Mouse (Mus musculus): ENCODE measurements around the gene Ces2f. TPM values are rescaled to one million over a fixed set of nuclear protein-coding genes. Genes with fewer than 3 reads are reported as not detected.

Gene Ces2f
- polyA plus RNA-seq, 1 experiment, result not detected

DNA sequence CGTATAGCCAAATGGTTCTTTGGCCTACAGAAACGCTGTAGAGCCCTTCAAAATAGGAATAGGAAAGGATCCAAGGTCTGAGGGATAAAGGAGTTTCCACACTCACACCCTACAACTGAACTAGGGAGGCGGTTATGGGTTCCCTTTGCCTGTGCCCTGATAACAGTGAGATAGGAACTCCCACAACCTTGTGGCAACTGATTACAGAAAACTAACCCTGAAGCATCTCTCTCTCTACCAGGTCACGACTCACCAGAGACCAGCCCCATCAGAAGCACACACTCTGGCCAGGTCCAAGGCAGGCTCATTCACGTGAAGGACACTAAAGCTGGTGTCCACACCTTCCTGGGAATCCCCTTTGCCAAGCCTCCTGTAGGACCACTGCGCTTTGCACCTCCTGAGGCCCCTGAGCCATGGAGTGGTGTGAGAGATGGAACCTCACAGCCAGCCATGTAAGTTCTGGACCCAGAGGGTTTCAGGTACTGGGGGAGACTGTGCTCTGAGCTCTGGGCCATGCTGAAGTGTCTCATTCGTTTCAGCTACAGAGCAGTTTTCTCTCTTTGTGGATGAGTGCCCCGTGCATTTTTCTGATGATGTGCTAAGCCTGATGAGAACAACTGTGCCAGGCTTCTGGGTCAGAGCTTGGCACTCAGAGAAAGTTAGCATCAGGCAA lies 15.2 kb downstream of the Ces2f start:
- 77% methylated on average over 8 of the region's 8 CpGs for WGBS
- no peaks in the 10 kb centered on the region for H3K4me1 ChIP-seq (ENCODE audit: control insufficient read depth, insufficient read depth, low read length)
- no peak for TF ChIP-seq CTCF (IDR thresholded peaks at IDR 0.05; ENCODE audit: insufficient read depth, low read depth, low read length)
- TF ChIP-seq POLR2A (IDR thresholded peaks at IDR 0.05; ENCODE audit: insufficient read depth, low read depth, low read length), result no peak

GRCm38 (mm10) chr8:104963375-104963894 lies 16.3 kb downstream of the Ces2f start:
- TF ChIP-seq POLR2A (IDR thresholded peaks at IDR 0.05; ENCODE audit: insufficient read depth, low read depth, low read length), result no peak
- TF ChIP-seq CTCF (IDR thresholded peaks at IDR 0.05; ENCODE audit: insufficient read depth, low read depth, low read length), result no peak
- Histone ChIP-seq H3K4me1 (ENCODE audit: control insufficient read depth, insufficient read depth, low read length) (no peaks in the 10 kb centered on the region), H3K27ac (ENCODE audit: insufficient read depth, low read depth, low read length) (no peak overlapping the region), H3K4me3 (ENCODE audit: insufficient read depth, low read depth, low read length) (no peak overlapping the region)
- WGBS, result 87% methylated on average over 4 of the region's 4 CpGs

More for the DNA sequence above, 15.2 kb downstream of the Ces2f start:
- H3K27ac ChIP-seq (ENCODE audit: insufficient read depth, low read depth, low read length), result no peak overlapping the region
- no peak overlapping the region for H3K4me3 ChIP-seq (ENCODE audit: insufficient read depth, low read depth, low read length)

DNA sequence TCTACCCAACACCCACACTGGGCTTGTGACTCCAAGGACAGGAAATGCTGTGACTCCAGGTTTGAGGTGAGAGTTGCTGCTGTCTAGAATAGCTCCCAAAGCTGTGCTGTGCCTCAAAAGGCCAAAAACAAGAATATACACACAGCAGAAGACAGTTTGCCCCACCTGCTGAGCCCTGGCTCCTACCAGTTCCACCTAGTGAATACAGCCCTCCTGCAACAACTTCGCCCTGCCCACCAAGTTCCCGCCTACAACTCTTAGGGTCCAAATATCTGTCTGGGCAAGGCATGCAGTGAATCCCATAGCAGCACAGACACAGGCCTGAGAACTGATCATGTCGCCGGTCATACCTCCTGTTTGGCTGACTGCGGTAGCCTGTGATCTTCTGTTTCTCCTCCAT lies 37.0 kb downstream of the Ces2f start:
- TF ChIP-seq CTCF (IDR thresholded peaks at IDR 0.05; ENCODE audit: insufficient read depth, low read depth, low read length) (no peak), POLR2A (IDR thresholded peaks at IDR 0.05; ENCODE audit: insufficient read depth, low read depth, low read length) (no peak)
- no peak overlapping the region for H3K27ac ChIP-seq (ENCODE audit: insufficient read depth, low read depth, low read length)
- WGBS, result 91% methylated on average over 5 of the region's 5 CpGs
- no peak overlapping the region for H3K4me3 ChIP-seq (ENCODE audit: insufficient read depth, low read depth, low read length)
- H3K4me1 ChIP-seq (ENCODE audit: control insufficient read depth, insufficient read depth, low read length), result no peaks in the 10 kb centered on the region

GRCm38 (mm10) chr8:104984942-104985341 lies 37.8 kb downstream of the Ces2f start:
- no peaks in the 10 kb centered on the region for H3K4me1 ChIP-seq (ENCODE audit: control insufficient read depth, insufficient read depth, low read length)
- TF ChIP-seq POLR2A (IDR thresholded peaks at IDR 0.05; ENCODE audit: insufficient read depth, low read depth, low read length) (no peak), CTCF (IDR thresholded peaks at IDR 0.05; ENCODE audit: insufficient read depth, low read depth, low read length) (no peak)
- H3K4me3 ChIP-seq (ENCODE audit: insufficient read depth, low read depth, low read length), result no peak overlapping the region
- WGBS, result 87% methylated on average over 2 of the region's 2 CpGs
- H3K27ac ChIP-seq (ENCODE audit: insufficient read depth, low read depth, low read length), result no peak overlapping the region

DNA sequence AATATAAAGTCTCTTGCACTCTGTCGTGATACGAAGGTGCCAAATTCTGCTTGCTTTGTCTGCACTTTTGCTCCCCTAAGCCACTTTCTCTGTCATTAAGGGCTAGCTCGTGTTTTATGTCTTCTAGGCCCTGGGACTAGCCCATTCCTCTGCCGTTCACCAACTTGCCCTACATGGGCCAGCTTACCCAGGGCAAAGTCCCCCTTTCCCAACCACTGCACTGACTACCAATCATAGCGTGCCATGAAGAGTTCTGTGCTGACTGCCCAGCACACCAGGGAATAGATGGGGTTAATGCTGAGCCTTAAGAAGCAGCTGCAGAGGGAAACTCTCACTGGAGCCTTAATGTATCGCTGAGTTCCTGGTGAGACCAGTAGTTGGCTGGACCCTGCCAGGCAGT lies 51.0 kb downstream of the Ces2f start:
- 76% methylated on average over 6 of the region's 6 CpGs for WGBS
- Histone ChIP-seq H3K27ac (ENCODE audit: insufficient read depth, low read depth, low read length) (no peak overlapping the region), H3K4me1 (ENCODE audit: control insufficient read depth, insufficient read depth, low read length) (no peaks in the 10 kb centered on the region), H3K4me3 (ENCODE audit: insufficient read depth, low read depth, low read length) (no peak overlapping the region)
- TF ChIP-seq POLR2A (IDR thresholded peaks at IDR 0.05; ENCODE audit: insufficient read depth, low read depth, low read length) (no peak), CTCF (IDR thresholded peaks at IDR 0.05; ENCODE audit: insufficient read depth, low read depth, low read length) (no peak)

- Histone ChIP-seq H3K27ac (ENCODE audit: insufficient read depth, low read depth, low read length) (no peak overlapping the region), H3K4me3 (ENCODE audit: insufficient read depth, low read depth, low read length) (no peak overlapping the region), H3K4me1 (ENCODE audit: control insufficient read depth, insufficient read depth, low read length) (no peaks in the 10 kb centered on the region)
- 82% methylated on average over 6 of the region's 6 CpGs for WGBS
- no peak for TF ChIP-seq POLR2A (IDR thresholded peaks at IDR 0.05; ENCODE audit: insufficient read depth, low read depth, low read length)
- no peak for TF ChIP-seq CTCF (IDR thresholded peaks at IDR 0.05; ENCODE audit: insufficient read depth, low read depth, low read length)
Observed at GRCm38 (mm10) chr8:104999183-104999582, 52.0 kb downstream of the Ces2f start.

GRCm38 (mm10) chr8:105000586-105000985 lies 53.4 kb downstream of the Ces2f start, which contains the start of gene Ces2h:
Gene Ces2h (plus strand): TSS chr8:105000853.
- H3K4me3 ChIP-seq (ENCODE audit: insufficient read depth, low read depth, low read length), result no peak within 1 kb of the TSS
- TF ChIP-seq CTCF (IDR thresholded peaks at IDR 0.05; ENCODE audit: insufficient read depth, low read depth, low read length), result no peak
- TF ChIP-seq POLR2A (IDR thresholded peaks at IDR 0.05; ENCODE audit: insufficient read depth, low read depth, low read length), result no peak
- H3K27ac ChIP-seq (ENCODE audit: insufficient read depth, low read depth, low read length), result no peak within 1 kb of the TSS
- no peaks in the 10 kb centered on the region for H3K4me1 ChIP-seq (ENCODE audit: control insufficient read depth, insufficient read depth, low read length)
- 87% methylated on average over 7 of the region's 7 CpGs for whole genome bisulfite sequencing

Other genes starting within 250 kb of the Ces2f start
- gene Ces2a, start 213.4 kb upstream of the Ces2f start, polyA plus RNA-seq (2012; ENCODE audit: insufficient read depth, insufficient read length, low replicate concordance, missing spikeins), result not detected in 2 replicates
- gene Ces2b, start 115.8 kb upstream of the Ces2f start, polyA plus RNA-seq (2012; ENCODE audit: insufficient read depth, insufficient read length, low replicate concordance, missing spikeins), result not detected in 2 replicates
- not detected in 2 replicates for gene Ces2c, start 100.3 kb upstream of the Ces2f start, polyA plus RNA-seq (2012; ENCODE audit: insufficient read depth, insufficient read length, low replicate concordance, missing spikeins)
- not detected in 2 replicates for gene Ces2e, start 21.1 kb upstream of the Ces2f start, polyA plus RNA-seq (2012; ENCODE audit: insufficient read depth, insufficient read length, low replicate concordance, missing spikeins)
- gene Ces2g, start 14.4 kb downstream of the Ces2f start, polyA plus RNA-seq (2012; ENCODE audit: insufficient read depth, insufficient read length, low replicate concordance, missing spikeins), result not detected in 2 replicates
- gene Ces2h, start 53.5 kb downstream of the Ces2f start, polyA plus RNA-seq (2012; ENCODE audit: insufficient read depth, insufficient read length, low replicate concordance, missing spikeins), result not detected in 2 replicates
- not detected in 2 replicates for gene Ces3a, start 101.2 kb downstream of the Ces2f start, polyA plus RNA-seq (2012; ENCODE audit: insufficient read depth, insufficient read length, low replicate concordance, missing spikeins)
- gene Ces3b, start 136.4 kb downstream of the Ces2f start, polyA plus RNA-seq (2012; ENCODE audit: insufficient read depth, insufficient read length, low replicate concordance, missing spikeins), result not detected in 2 replicates
- gene Ces4a, start 184.4 kb downstream of the Ces2f start, polyA plus RNA-seq (2012; ENCODE audit: insufficient read depth, insufficient read length, low replicate concordance, missing spikeins), result not detected in 2 replicates
- not detected in 2 replicates for gene Cbfb, start 223.3 kb downstream of the Ces2f start, polyA plus RNA-seq (2012; ENCODE audit: insufficient read depth, insufficient read length, low replicate concordance, missing spikeins)

Data from olfactory bulb, adult 2 months (tissue).